Comparison of ENCODE assay signal across 13 mouse cellular contexts in the genomic region with DNA sequence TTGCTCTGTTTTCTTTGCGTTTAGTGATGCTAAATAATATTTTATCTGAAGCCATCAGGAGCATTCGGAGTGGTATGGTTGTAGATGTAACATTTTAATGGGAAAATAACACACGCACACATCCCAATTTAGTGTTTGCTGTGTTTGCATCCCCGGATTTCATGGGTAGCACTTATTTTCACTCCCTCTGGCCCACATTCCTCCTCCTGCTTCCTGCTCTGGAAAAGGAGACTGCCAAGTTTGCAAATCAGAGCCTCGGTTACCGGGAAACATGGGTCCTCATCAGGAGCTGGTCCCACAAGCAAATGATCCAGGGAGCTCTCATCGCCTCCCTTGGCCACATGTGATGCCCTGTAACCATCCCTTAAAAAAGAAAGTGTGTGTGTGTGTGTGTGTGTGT.
"Had no signal": no experiment of that assay in that cellular context is flagged by ENCODE, and none has a peak within 500 bp of the region (broad histone marks: within the 10 kb centered on the region; RNA-seq: fewer than 3 reads in every experiment).

No protein-coding gene starts in this region.

- H3K9me3 ChIP-seq: kidney, embryonic 15.5 days; limb, embryonic 13.5 days; midbrain, embryonic 12.5 days; neural tube, embryonic 13.5 days had no signal

- H3K4me1 ChIP-seq: limb, embryonic 13.5 days; midbrain, embryonic 12.5 days; neural tube, embryonic 13.5 days had no signal

- H3K36me3 ChIP-seq: kidney, embryonic 15.5 days; limb, embryonic 13.5 days; midbrain, embryonic 12.5 days; neural tube, embryonic 13.5 days had no signal

- H3K27me3 ChIP-seq: kidney, embryonic 15.5 days; limb, embryonic 13.5 days; neural tube, embryonic 13.5 days had no signal

- H3K4me3 ChIP-seq: kidney, embryonic 15.5 days; limb, embryonic 13.5 days; midbrain, embryonic 12.5 days; neural tube, embryonic 13.5 days had no signal

- H3K4me2 ChIP-seq: kidney, embryonic 15.5 days; limb, embryonic 13.5 days; midbrain, embryonic 12.5 days; neural tube, embryonic 13.5 days had no signal

- ATAC-seq: midbrain, embryonic 16.5 days had no signal

- H3K9ac ChIP-seq: kidney, embryonic 15.5 days; limb, embryonic 13.5 days; liver, embryonic 14.5 days; midbrain, embryonic 12.5 days; neural tube, embryonic 13.5 days had no signal

- H3K27ac ChIP-seq: kidney, embryonic 15.5 days; limb, embryonic 13.5 days; liver, embryonic 14.5 days; midbrain, embryonic 12.5 days; neural tube, embryonic 13.5 days had no signal

- DNase-seq: kidney, postnatal 14 days; layer of hippocampus, postnatal 36 days; left cerebral cortex, postnatal 4 days; lung, adult 18-20 months; spleen, adult 18-20 months; thymus, adult 2 months; thymus, postnatal 25 days had no signal
